Mouse (Mus musculus): Measurements from ENCODE around the gene Xrcc2. TPM values are rescaled to one million over a fixed set of nuclear protein-coding genes. Genes with fewer than 3 reads are reported as not detected.

Xrcc2 gene
- polyA plus RNA-seq (2014; fragmentation: Illumina TruSeq; extraction: RNeasy Lipid Tissue Mini Kit (QIAGEN cat#74804); ENCODE audit: low read depth, low replicate concordance) = 4.0 TPM

GRCm38 (mm10) chr5:25705567-25706349 lies at the start of gene Xrcc2:
Gene Xrcc2, minus strand, starts transcription at chr5:25705825.

Other genes with a start within 250 kb of the Xrcc2 start
- gene Kmt2c, start 207.0 kb downstream of the Xrcc2 start, polyA plus RNA-seq (2014; fragmentation: Illumina TruSeq; extraction: RNeasy Lipid Tissue Mini Kit (QIAGEN cat#74804); ENCODE audit: low read depth, low replicate concordance) = 29.7 TPM
- 1.1 TPM for gene Cct8l1, start 189.8 kb downstream of the Xrcc2 start, polyA plus RNA-seq (2014; fragmentation: Illumina TruSeq; extraction: RNeasy Lipid Tissue Mini Kit (QIAGEN cat#74804); ENCODE audit: low read depth, low replicate concordance)
- gene Actr3b, start 54.2 kb upstream of the Xrcc2 start, polyA plus RNA-seq (2014; fragmentation: Illumina TruSeq; extraction: RNeasy Lipid Tissue Mini Kit (QIAGEN cat#74804); ENCODE audit: low read depth, low replicate concordance) = 4.6 TPM
- gene Gm21663, start 236.6 kb upstream of the Xrcc2 start, polyA plus RNA-seq (2014; fragmentation: Illumina TruSeq; extraction: RNeasy Lipid Tissue Mini Kit (QIAGEN cat#74804); ENCODE audit: low read depth, low replicate concordance) = 0.20 TPM
- 0.32 TPM for gene Gm21671, start 248.6 kb upstream of the Xrcc2 start, polyA plus RNA-seq (2014; fragmentation: Illumina TruSeq; extraction: RNeasy Lipid Tissue Mini Kit (QIAGEN cat#74804); ENCODE audit: low read depth, low replicate concordance)